Mouse (Mus musculus): Measurements from ENCODE around the gene Rab30.

Gene Rab30

DNA sequence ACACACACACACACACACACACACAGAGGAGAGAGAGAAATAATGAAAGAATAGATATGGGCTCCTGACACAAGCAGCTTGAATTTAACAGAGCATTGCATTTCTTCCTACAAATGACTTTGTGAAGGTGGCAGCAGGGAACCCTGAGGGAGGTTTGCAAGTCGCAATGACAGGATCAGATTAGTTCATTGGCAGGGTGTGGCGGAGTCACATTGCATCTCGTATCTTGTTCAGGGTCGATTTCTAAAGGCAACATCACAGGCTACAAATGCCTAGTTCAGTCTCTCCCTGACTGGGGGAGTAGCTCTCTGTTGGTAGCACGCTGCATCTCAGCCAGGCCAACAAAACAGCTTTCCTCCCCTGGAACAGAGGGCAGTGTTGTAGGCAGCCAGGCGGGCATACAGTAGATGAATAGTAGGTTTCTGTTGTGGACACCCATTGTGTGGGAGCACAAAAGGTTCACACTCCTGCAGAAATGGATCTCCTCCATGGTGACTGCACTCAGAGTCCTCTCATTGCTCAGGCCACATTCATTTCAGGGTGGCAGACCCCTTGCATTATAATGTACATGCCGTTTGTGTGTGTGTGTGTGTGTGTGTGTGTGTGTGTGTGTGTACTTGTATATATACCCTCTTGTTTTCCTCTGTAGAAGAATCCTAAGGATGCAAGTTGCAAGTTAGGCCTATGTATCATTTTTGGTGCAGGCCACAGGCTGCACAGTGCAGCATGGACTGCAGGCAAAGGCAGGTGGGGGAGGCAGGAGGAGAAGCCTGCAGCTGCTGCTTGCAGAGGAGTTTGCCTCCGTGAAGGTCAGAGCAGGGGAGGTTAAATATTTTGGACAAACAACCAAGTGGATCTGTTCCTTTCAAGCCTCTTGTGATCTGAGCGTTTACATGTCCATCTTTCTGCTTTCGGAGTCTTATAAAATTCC is 58.5 kb downstream of the Rab30 start:
- no peak for DNase-seq (ENCODE audit: low spot score)

- no peak for DNase-seq (ENCODE audit: low spot score)
These were observed 60.8 kb downstream of the Rab30 start for GRCm38 (mm10) chr7:92802158-92802557.

DNA sequence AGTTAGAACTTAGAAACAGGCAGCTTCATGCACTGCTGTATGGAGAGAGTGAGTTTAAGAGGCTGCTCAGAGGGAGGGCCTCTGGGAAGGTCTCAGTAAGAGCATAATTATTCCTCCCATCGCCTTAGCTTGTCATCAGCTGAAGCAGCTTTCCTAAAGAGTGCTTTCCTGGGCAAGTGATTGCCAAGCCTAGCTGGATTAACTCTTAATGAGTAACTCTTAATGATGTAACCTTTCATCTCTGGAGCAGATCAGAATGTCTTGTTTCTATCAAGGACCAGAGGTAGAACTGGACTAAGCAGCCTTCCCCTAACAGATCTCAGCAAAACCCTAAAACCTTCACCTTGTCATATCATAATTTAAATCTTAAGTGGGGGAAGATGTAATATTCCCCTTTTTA is 61.8 kb downstream of the Rab30 start:
- DNase-seq (ENCODE audit: low spot score) = no peak

DNA sequence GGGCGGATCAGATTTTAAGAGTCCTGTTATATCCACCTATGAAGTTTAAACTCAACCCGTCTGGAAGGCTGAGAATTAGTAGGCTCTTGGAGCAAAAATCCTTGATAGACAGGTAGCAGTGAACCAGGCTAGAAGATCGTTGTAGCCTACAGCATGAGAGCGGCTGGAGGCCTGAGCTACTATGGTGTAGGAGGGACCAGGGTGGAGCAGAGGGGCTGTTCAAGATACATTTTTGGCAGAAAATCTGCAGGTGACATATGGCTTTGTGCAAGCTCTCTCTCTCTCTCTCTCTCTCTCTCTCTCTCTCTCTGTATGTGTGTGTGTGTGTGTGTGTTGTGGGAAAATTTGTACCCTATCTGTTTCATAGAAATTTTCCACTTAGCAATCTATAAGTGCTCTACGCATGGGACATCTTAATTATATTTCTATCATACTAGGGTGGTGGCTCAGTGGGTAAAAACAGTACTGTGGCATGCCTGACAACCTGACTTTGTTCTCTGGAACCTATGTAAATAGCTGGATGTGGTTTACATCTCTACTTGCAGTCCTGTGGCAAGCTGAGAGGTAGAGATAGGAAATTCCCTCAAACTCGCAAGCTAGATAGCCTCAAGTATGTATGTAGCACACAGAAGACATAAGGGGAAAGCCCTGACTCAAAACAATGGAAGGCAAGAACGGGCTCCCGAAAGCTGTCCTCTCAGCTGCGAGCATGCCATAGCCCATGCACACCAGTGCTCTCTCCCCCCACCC is 63.7 kb downstream of the Rab30 start:
- DNase-seq (ENCODE audit: low spot score) = no peak

DNA sequence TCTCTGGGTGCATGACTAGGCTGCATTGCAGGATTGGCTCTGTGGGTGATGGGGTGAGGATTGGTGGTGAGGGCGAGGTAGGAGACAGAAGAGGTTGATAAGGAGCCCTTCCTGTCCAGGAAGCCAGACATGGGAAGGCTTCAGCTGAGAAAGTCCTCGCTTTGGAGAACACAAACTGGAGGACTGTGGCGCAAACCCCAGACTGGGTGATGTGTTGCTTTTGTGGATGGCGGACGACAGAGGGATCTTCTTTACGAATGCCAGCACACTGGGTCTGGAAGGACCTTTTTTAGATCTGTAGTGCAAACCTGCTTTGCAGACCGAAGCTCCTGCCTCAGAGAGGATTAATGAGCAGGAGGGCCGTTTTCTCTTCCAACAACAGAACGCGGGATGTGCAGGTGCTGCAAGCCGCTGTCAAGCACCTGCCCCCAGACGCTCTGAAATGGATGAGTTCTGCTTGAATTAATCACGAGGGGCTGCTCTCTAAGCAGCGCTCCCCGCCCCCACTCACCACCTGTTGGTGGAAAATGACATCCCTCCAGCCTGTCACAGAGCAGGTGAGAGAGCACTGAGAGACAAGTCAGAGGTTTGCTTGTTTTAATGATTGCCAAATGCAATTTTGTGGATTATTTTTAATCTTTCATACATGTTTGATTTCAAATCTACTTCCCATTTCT is 65.2 kb downstream of the Rab30 start:
- DNase-seq (ENCODE audit: low spot score) = no peak

DNA sequence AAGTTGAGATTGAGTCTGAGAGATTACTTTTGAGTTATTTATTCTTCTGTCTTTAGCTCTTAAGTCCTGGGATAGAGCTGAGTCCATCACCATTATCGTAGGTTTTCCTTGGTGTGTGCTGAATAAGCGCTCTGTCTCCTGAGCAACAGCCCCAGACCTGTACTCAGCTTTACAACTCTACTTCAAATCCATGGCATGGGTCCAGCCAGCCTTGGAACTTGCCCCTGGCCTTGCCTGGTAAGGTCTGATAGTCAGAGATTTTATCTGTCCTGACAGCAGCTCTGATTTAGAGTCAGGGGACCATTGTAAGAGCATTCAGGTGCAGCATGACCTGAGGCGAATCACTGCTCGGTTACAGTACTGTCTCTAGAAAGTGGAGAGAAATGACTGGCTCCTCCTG is 66.1 kb downstream of the Rab30 start:
- no peak for DNase-seq (ENCODE audit: low spot score)

DNA sequence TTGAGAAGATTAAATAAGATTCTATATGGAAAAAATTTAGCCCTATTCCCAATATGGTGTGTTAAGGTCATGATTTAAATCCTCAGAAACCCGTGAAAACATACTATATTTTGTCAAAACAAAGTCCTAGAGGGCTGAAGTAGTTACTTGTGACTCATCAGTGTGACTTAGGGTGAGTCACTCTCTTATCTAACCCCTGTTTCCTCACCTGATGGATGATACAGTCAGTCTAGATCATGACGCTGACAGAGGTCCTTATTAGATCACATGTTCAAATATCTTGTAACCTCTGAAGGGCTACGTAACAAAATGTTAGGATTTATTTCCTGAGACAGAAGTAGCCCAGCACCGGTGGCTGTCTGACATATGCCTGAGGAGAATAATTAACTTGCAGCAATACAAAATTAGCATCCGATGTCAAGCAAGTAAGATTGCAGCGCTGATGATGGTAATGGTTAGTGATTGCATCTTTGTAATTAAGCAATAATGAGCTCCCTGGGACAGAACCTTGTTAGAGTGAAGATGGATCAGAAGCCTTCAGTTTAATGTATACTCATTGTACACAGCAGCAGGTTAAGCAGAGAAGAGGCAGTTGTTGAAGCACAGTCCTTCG is 70.4 kb downstream of the Rab30 start:
- DNase-seq (ENCODE audit: low spot score) = no peak

DNA sequence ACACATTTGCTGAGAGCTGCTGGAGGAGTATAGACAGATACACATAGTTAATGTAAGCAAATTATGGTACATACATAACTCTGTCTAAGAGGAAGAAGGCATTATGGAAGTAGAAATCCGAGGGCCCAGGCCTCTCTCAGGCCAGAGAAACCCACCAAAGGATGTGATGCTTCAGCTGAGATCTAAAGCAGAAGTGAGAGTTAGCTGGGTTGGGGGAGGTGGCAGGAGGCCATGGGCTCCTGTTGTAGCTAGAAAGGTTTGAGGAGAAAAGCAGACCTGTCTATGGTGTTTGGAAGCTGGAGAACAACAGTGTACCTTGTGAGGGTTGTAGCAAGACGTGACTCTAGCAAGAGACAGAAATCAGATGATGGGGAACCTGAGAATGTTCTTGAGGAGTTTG is 75.8 kb downstream of the Rab30 start:
- no peak for DNase-seq (ENCODE audit: low spot score)

DNA sequence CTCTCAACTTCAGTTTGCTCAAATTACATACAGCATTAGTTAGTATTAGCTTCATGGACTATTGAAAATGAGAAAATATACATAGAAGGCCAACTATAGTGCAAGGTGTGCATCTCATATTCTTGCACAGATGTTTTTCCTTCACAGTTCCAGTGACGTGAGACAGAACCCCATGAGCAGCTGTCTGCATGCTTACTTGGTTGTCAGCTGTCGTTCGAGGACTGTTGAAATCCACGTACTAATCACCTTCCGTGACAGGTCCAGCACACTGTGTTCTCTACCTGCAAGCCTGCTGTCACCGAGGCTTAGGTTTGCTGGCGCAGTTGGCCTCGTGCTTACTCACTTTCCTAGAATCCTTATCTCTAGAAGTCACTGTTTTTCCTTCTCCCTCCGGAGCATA is 76.5 kb downstream of the Rab30 start:
- DNase-seq (ENCODE audit: low spot score) = no peak

- no peak for DNase-seq (ENCODE audit: low spot score)
These were observed 78.3 kb downstream of the Rab30 start for GRCm38 (mm10) chr7:92819656-92820055.

DNA sequence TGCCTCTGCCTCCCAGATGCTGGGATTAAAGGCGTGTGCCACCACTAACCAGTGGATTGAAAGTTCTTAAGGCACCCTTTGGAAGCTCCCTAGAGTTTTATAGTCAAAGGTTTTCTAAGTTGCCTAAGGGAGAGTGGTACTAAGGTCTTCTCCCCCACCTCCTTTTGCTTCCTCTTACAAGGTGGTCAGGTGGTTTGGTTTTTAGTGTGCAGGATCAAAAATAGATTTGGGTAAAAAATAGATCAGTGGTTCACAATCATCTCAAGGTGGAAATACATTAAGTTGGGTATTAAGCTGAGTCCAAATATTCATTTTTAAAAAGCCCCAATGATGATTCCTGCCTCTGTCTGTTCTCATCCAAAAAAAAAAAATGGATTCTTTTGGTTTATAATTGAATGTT is 79.0 kb downstream of the Rab30 start:
- DNase-seq (ENCODE audit: low spot score) = no peak

GRCm38 (mm10) chr7:92820941-92821465 is 79.6 kb downstream of the Rab30 start:
- DNase-seq (ENCODE audit: low spot score) = peak; percentile 72

GRCm38 (mm10) chr7:92821871-92822270 is 80.5 kb downstream of the Rab30 start:
- peak; percentile 74 for DNase-seq (ENCODE audit: low spot score)

- DNase-seq (ENCODE audit: low spot score) = no peak
These were observed 81.2 kb downstream of the Rab30 start for GRCm38 (mm10) chr7:92822409-92823101.

GRCm38 (mm10) chr7:92826248-92826647 is 84.8 kb downstream of the Rab30 start:
- no peak for DNase-seq (ENCODE audit: low spot score)

- DNase-seq (ENCODE audit: low spot score) = peak; percentile 43
These were observed 86.6 kb downstream of the Rab30 start for GRCm38 (mm10) chr7:92827981-92828380.

GRCm38 (mm10) chr7:92832395-92832794 is 91.0 kb downstream of the Rab30 start:
- DNase-seq (ENCODE audit: low spot score) = peak; percentile 59

DNA sequence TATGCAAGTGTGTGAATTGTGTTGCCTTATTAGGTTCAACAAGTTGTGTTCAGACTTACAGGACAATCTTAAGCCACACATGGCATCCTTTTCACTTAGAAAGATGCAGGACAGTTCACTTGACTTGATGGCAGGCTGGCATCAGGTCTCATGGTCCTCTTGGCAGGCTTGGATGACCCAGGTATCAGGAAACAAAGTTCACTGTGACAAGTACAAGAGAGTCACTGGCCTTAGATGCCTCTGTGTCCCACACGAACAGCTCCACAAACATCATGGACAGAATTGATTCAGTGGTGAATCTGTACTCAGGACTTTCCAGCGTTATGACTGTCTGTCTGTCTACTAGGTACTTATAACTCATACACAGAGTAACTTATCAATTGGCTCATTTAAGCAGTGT is 93.0 kb downstream of the Rab30 start:
- DNase-seq (ENCODE audit: low spot score) = no peak

- DNase-seq (ENCODE audit: low spot score) = no peak
These were observed 95.0 kb downstream of the Rab30 start for GRCm38 (mm10) chr7:92836447-92836846.

DNA sequence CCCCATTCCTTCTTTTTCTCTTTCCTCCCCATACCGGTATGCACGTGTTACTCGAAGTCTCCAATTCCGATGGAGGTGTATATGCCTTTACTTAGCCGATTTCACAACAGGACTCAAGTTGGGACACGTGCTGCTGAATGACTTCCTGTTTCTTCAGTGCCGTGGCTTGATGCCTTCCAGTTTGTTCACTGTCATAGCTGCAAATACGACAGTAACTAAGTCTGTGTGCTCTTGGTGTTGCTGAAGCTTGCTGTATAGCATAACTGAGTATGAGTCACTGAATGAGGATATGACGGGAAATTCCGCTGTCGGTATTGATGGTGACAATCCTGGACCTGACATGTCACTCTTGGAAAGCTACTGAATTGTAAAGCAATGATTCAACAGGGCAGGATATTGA is 95.8 kb downstream of the Rab30 start:
- peak; percentile 22 for DNase-seq (ENCODE audit: low spot score)

- no peak for DNase-seq (ENCODE audit: low spot score)
These were observed 96.5 kb downstream of the Rab30 start for GRCm38 (mm10) chr7:92837907-92838306.
